Mouse (Mus musculus) embryo, embryonic 11.5 days (tissue): ENCODE measurements at regions not wholly inside any gene's neighbourhood (a gene's known extent, or its start where the extent isn't known, plus 50 kb on each side); places are given as distances from the start of the nearest gene placed in this dataset.

ENCODE experiments used
- DNase-seq: peaks from one replicate; pipeline ENCODE4 v3.0.0-alpha.2; 2012; ENCODE audit warnings: low read depth, low spot score

- no peak for DNase-seq
These were observed 140.3 kb downstream of the Bod1 start for GRCm38 (mm10) chr11:31531416-31531815.

GRCm38 (mm10) chr11:31530851-31531250 is 140.8 kb downstream of the Bod1 start:
- no peak for DNase-seq

DNA sequence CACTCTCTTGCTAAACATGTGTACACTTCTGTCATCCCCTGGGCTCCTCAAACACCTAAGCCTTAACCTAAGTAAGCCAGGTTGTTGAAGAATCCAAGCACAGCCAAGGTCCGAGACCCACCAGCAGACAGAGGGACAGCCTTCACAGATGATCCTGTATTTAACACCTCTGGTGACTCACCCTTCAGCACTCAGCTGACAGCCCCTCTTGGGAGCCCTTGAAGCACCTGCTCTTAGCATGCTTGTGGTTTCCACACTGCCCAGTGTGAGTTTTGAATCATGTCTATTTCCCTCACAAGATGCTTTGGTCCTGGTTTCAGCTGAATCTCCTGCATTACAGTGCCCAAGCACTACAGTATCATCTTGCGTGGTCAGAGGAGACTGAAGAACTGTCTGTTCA is 142.0 kb downstream of the Bod1 start:
- DNase-seq, result no peak

DNA sequence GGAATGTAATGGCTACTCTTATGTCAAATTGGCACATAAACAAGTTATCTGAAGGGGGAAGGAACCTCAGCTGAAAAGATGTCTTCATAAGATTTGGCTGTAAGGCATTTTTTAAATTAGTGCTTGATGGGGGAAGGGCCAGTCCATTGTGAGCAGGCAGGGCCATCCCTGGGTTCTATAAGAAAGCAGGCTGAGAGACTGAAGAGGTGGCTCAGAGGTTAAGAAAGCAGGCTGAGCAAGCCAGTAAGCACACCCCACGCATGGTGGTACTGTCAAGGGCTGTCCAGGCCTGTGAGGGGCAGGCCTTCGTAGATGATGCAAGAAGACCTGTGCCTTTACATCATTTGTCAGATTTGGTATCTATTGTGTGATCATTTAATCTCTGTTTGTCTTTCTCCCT is 147.0 kb downstream of the Bod1 start:
- no peak for DNase-seq

GRCm38 (mm10) chr11:31524065-31524618 is 147.5 kb downstream of the Bod1 start:
- DNase-seq, result no peak

DNA sequence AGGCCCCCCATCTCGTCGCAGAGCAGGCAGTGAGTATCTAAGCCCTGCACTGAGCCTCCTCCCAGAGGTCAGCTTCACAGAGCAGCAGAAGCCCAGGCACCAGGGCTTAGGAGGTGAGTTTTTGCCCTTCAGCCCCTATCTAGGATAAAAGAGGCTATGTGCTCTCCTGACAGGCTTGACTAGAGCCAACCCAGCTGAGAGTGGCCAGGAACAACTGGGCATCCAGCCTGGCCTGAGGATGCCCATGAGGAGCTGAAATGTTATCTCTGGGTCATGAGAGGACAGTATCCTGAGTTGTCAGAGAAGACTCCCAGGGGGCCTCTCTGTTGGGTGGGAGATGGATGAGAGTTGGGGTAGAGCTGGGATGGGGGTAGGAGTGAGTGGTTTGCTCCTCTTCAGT is 149.6 kb downstream of the Bod1 start:
- no peak for DNase-seq

DNA sequence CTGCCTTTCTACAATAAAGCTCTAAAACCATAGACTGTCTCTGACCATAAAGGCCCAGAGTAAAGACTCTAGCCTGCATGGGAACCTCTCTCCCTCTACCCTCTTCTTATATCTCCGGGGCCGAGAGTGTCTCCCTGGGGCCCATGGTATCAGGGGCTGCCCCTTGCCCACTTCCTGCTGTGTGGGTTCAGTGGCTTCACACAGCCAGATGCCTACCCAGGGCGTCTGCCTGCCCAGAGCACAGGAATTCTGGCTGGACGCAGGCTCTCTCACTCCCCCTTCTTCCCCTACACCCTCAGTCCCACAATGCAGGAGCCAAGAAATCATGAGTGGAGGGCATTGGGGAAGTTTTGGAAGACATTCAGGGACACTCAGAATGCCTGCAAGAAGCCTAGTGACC is 150.8 kb downstream of the Bod1 start:
- no peak for DNase-seq

DNA sequence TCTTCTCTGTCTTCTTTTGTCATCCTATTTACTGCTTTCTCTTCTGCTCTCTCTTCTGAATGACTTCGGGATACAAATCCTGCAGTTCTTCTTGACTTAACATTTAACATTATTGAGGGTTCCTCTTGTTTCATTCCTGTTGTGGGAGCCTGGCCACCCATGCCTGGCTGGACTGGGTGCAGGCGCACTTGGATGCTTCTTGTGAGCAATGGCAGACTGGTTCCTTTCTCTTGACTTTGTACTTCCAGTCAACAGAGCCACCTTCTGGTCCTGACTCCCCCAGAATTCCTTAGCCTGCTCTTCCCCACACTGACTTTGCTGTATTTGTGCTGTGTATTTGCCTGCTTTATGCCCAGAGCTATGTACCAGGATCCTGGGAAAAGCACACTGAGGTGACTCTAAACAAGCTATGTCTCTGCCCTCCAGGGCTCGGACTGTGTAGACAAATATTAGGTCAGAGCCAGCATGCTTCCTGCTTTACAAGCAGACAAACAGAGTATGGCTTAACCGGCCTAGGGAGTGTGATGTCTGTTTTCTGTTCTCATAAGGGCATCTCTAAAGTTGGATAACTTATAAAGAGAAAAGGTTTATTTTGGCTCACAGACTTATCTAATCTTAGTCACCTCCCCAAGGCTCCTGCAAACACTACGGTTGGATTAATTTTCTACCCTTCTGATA is 133.5 kb upstream of the Stc2 start:
- no peak for DNase-seq

DNA sequence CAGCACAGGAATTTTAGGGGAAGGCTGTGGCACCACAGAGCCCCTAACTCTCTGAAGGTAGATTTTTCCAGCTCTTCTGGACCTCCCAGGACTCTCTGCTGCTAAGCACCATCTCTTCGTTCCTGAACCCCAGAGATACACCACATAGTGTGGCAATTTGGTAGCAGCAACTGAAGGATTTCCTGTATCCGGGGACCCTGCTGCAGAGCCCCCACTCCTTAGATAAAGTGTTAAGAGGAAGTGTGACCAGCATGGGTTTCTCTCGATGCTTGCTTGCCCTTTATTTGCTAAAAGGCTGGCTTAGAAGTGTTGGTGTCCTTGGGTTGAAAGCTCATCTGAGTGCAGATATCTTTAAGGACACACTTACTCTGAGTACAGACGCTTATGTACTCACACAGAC is 115.6 kb upstream of the Stc2 start:
- no peak for DNase-seq

DNA sequence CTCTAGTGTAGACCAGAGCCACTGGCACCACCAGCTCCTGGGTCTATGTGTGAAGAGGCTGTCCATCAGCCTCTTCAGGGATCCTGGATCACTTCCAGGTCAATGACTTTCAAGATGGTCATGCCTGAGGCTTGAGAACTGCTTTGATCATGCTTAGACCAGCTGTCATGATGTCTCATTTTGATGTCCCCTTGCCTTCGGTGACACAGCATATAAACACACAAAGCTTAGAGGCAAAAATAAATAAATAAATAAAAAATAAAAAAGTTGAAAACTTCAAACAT is 111.1 kb upstream of the Stc2 start:
- no peak for DNase-seq

- no peak for DNase-seq
These were observed 110.6 kb upstream of the Stc2 start for GRCm38 (mm10) chr11:31480225-31481056.

- DNase-seq, result no peak
These were observed 107.9 kb upstream of the Stc2 start for GRCm38 (mm10) chr11:31477763-31478162.

- no peak for DNase-seq
These were observed 107.2 kb upstream of the Stc2 start for GRCm38 (mm10) chr11:31477104-31477503.

DNA sequence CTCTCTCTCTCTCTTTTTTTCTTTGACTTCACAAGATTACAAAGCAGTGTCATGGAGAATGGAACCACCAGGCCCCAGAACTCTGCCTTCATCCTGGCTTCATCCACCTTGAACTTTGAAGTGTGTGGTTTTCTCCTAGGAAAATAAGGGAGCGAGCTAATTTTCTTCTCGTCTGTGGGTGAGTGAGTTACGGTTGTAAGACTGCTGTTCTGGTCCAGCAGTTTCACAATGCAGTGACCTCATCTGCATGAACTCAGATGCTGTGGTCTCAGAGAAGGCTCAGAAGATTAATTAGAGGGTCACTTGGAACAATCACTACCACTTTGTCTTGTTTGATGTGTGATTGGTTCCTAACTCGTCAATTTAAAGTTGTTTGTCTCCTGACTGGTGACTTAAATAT is 103.1 kb upstream of the Stc2 start:
- DNase-seq, result no peak

- DNase-seq, result no peak
These were observed 101.0 kb upstream of the Stc2 start for GRCm38 (mm10) chr11:31470681-31471414.

GRCm38 (mm10) chr11:31464844-31465243 is 95.0 kb upstream of the Stc2 start:
- DNase-seq, result no peak

GRCm38 (mm10) chr11:31462440-31462839 is 92.6 kb upstream of the Stc2 start:
- no peak for DNase-seq

- DNase-seq, result no peak
These were observed 92.0 kb upstream of the Stc2 start for GRCm38 (mm10) chr11:31461824-31462223.

GRCm38 (mm10) chr11:31461348-31461747 is 91.5 kb upstream of the Stc2 start:
- DNase-seq, result no peak

GRCm38 (mm10) chr11:31427374-31427773 is 57.5 kb upstream of the Stc2 start:
- DNase-seq, result no peak
